Mouse (Mus musculus) lung, adult 2 months (tissue): ENCODE measurements around the gene Slfn2.

Experiments used
- CTCF ChIP-seq: fragments of 200-500 bp; IDR thresholded peaks from 2 replicates; pipeline ENCODE4 v1.5.1; 2011; ENCODE audit warnings: mild to moderate bottlenecking, low read length, control low read depth; ENCODE audit not compliant: insufficient read depth
- POLR2A ChIP-seq: fragments of 200-500 bp; IDR thresholded peaks from 2 replicates; pipeline ENCODE4 v1.6.1; 2011; ENCODE audit warnings: low read depth, mild to moderate bottlenecking, control low read depth, low read length, borderline replicate concordance; ENCODE audit errors: extremely low read depth

- TF ChIP-seq CTCF (no peak), POLR2A (no peak)
These were observed 5.5 kb downstream of the Slfn2 start for GRCm38 (mm10) chr11:83070321-83070970.
